Mouse (Mus musculus) CH12.LX (cell line): ENCODE data around the gene Esr1. TPM values are rescaled to one million over a fixed set of nuclear protein-coding genes. Genes with fewer than 3 reads are reported as not detected.

ENCODE experiments used
- DNase-seq: peaks from one replicate; pipeline ENCODE4 v3.0.0-alpha.2; 2013; ENCODE audit errors: extremely low read depth
- H3K27ac ChIP-seq: 2 replicates; pipeline ENCODE4 v1.5.1; 2012; ENCODE audit warnings: low read depth, mild to moderate bottlenecking, control low read depth, moderate library complexity; ENCODE audit not compliant: insufficient read depth
- H3K27me3 ChIP-seq: replicated peaks from 2 replicates; pipeline ENCODE3; 2012; ENCODE audit warnings: inconsistent platforms
- H3K36me3 ChIP-seq, 2 experiments: replicated peaks in 1 of 2; 2 replicates each; pipeline versions ENCODE3 to v1.6.1; 2012; ENCODE audit warnings: inconsistent platforms in 1 of 2, low read length in 1 of 2, mild to moderate bottlenecking in 1 of 2, mixed read lengths in 1 of 2, moderate library complexity in 1 of 2; ENCODE audit not compliant: control insufficient read depth in 1 of 2, insufficient read depth in 1 of 2
- H3K4me1 ChIP-seq, 2 experiments: 2 replicates each; pipeline ENCODE4 v1.6.1; 2012; ENCODE audit warnings: inconsistent platforms in 1 of 2, moderate library complexity in 1 of 2; ENCODE audit not compliant: insufficient read depth in 2 of 2, control insufficient read depth in 1 of 2
- H3K4me2 ChIP-seq: 2 replicates; pipeline ENCODE4 v1.6.1; 2012; ENCODE audit warnings: low read depth, mild to moderate bottlenecking, control low read depth; ENCODE audit not compliant: poor library complexity, insufficient read depth, severe bottlenecking
- H3K4me3 ChIP-seq, 3 experiments: fragments of 150-350 bp in 1 of 3; sonication (generic) in 1 of 3; replicated peaks in 1 of 3; 2 replicates each; pipeline versions ENCODE3 to v1.5.1; 2011 to 2012; ENCODE audit warnings: low read depth in 2 of 3, low read length in 2 of 3, mild to moderate bottlenecking in 2 of 3, moderate library complexity in 2 of 3, control low read depth in 1 of 3, improper control_type of control experiment in 1 of 3, inconsistent platforms in 1 of 3, mixed read lengths in 1 of 3; ENCODE audit not compliant: poor library complexity in 1 of 3
- H3K79me2 ChIP-seq: replicated peaks from 2 replicates; pipeline ENCODE4 v1.6.1; 2012; ENCODE audit warnings: mild to moderate bottlenecking, moderate library complexity; ENCODE audit not compliant: control insufficient read depth, poor library complexity, insufficient read depth, severe bottlenecking; ENCODE audit errors: extremely low read depth
- H3K9ac ChIP-seq: 2 replicates; pipeline ENCODE4 v1.6.1; 2012; ENCODE audit warnings: low read depth, mild to moderate bottlenecking, control low read depth, moderate library complexity; ENCODE audit not compliant: insufficient read depth
- H3K9me3 ChIP-seq: replicated peaks from 2 replicates; pipeline ENCODE3; 2012; ENCODE audit warnings: low read length, inconsistent platforms, mixed read lengths
- CHD1 ChIP-seq: IDR thresholded peaks from 2 replicates; pipeline ENCODE4 v1.6.1; 2012; ENCODE audit warnings: low read depth, low read length, improper control_type of control experiment, inconsistent platforms
- CTCF ChIP-seq, 2 experiments: IDR thresholded peaks in 1 of 2; conservative IDR thresholded peaks in 1 of 2; 2 replicates each; pipeline ENCODE4 v1.5.1; 2011 to 2012; ENCODE audit warnings: low read depth in 2 of 2, low read length in 2 of 2, improper control_type of control experiment in 1 of 2, inconsistent platforms in 1 of 2, mild to moderate bottlenecking in 1 of 2, moderate library complexity in 1 of 2
- GABPA ChIP-seq: IDR thresholded peaks from 2 replicates; pipeline ENCODE4 v1.6.1; 2012; ENCODE audit warnings: low read depth, low read length, improper control_type of control experiment, inconsistent platforms; ENCODE audit not compliant: insufficient replicate concordance
- IRF4 ChIP-seq: IDR thresholded peaks from 2 replicates; pipeline ENCODE4 v1.6.1; 2014; ENCODE audit warnings: low read depth, mild to moderate bottlenecking, inconsistent platforms, low read length, improper control_type of control experiment
- MAZ ChIP-seq: IDR thresholded peaks from 2 replicates; pipeline ENCODE4 v1.6.1; 2012; ENCODE audit warnings: low read depth, mild to moderate bottlenecking, inconsistent platforms, low read length, improper control_type of control experiment, moderate library complexity
- NRF1 ChIP-seq: IDR thresholded peaks from 2 replicates; pipeline ENCODE4 v1.6.1; 2014; ENCODE audit warnings: low read depth, mild to moderate bottlenecking, inconsistent platforms, low read length, improper control_type of control experiment, moderate library complexity
- PAX5 ChIP-seq: IDR thresholded peaks from 2 replicates; pipeline ENCODE4 v1.6.1; 2012; ENCODE audit warnings: low read length, inconsistent platforms, mixed read lengths
- POLR2A ChIP-seq: IDR thresholded peaks from 2 replicates; pipeline ENCODE4 v1.6.1; 2011; ENCODE audit warnings: low read depth, mild to moderate bottlenecking, improper control_type of control experiment, low read length
- RCOR1 ChIP-seq: conservative IDR thresholded peaks from 2 replicates; pipeline ENCODE4 v1.6.1; 2012; ENCODE audit warnings: low read depth, mild to moderate bottlenecking, inconsistent platforms, low read length, improper control_type of control experiment
- TCF12 ChIP-seq: IDR thresholded peaks from 2 replicates; pipeline ENCODE4 v1.6.1; 2014; ENCODE audit warnings: low read depth, mild to moderate bottlenecking, inconsistent platforms, low read length, improper control_type of control experiment
- USF1 ChIP-seq: IDR thresholded peaks from 2 replicates; pipeline ENCODE4 v1.6.1; 2014; ENCODE audit warnings: low read depth, mild to moderate bottlenecking, inconsistent platforms, low read length, improper control_type of control experiment
- ZC3H11A ChIP-seq: IDR thresholded peaks from 2 replicates; pipeline ENCODE4 v1.6.1; 2012; ENCODE audit warnings: low read depth, mild to moderate bottlenecking, inconsistent platforms, low read length, improper control_type of control experiment
- ZMIZ1 ChIP-seq: IDR thresholded peaks from 2 replicates; pipeline ENCODE4 v1.6.1; 2012; ENCODE audit warnings: low read depth, mild to moderate bottlenecking, inconsistent platforms, low read length, improper control_type of control experiment
- ZNF384 ChIP-seq: IDR thresholded peaks from 2 replicates; pipeline ENCODE4 v1.6.1; 2012; ENCODE audit warnings: low read depth, low read length, improper control_type of control experiment, inconsistent platforms
- dilution Hi-C: fragments of 300-500 bp; cut with MboI; formaldehyde crosslinking; loops from 2 replicates; pipeline ENCODE4 v1.14.3; 2020; ENCODE audit warnings: low sequenced_read_pairs; ENCODE audit not compliant: extremely low pct_unique_long_range_greater_than_20kb, extremely low pct_ligation_motif_present
- in situ Hi-C: fragments of 300-500 bp; cut with MboI; formaldehyde crosslinking; loops from 3 replicates; pipeline ENCODE4 v1.14.3; 2019; ENCODE audit warnings: low sequenced_read_pairs, low pct_ligation_motif_present, low pct_unique_long_range_greater_than_20kb, mixed read lengths
- polyA plus RNA-seq: library from polyadenylated mRNA; unstranded; fragments of >175 nt; gene quantifications from 2 replicates; pipeline ENCODE4 v1.2.1, GENCODE M21; 2012; ENCODE audit warnings: low read depth; ENCODE audit not compliant: insufficient read length
- total RNA-seq, 2 experiments: library from RNA; depleted of rRNA; stranded (reverse); fragments of 300-350 nt in 1 of 2; fragments of >200 nt in 1 of 2; gene quantifications; 2 replicates each; pipeline ENCODE4 v1.2.3; 2012 to 2014

Gene Esr1
- total and polyA plus RNA-seq, 3 experiments, result 0.63 to 1.0 (median 0.64) TPM

- dilution Hi-C loops, result no loop called here
- H3K36me3 ChIP-seq, result peaks cover 0 to 6% of the 10 kb centered on the region in 2 experiments
- no peak overlapping the region for H3K4me2 ChIP-seq
- H3K27ac ChIP-seq, result no peak overlapping the region
- no peak for TF ChIP-seq CTCF (conservative IDR thresholded peaks at IDR 0.05 in 1 of 2, IDR thresholded peaks at IDR 0.05 in 1 of 2; ENCODE audit: low read depth in 2 of 2, low read length in 2 of 2)
- in situ Hi-C loops, result no loop called here
- H3K9ac ChIP-seq, result no peak overlapping the region
- no peak for DNase-seq
- no peak overlapping the region for H3K4me3 ChIP-seq
- no peaks in the 10 kb centered on the region for H3K4me1 ChIP-seq
- H3K27me3 ChIP-seq, result no peaks in the 10 kb centered on the region
- no peaks in the 10 kb centered on the region for H3K9me3 ChIP-seq
- no peaks in the 10 kb centered on the region for H3K79me2 ChIP-seq
These were observed 100.9 kb downstream of the Esr1 start for GRCm38 (mm10) chr10:4712061-4712908.

GRCm38 (mm10) chr10:4713398-4713797 lies 102.0 kb downstream of the Esr1 start:
- H3K4me3 ChIP-seq, result no peak overlapping the region
- no peaks in the 10 kb centered on the region for H3K9me3 ChIP-seq
- dilution Hi-C loops (no loop called here), in situ Hi-C loops (no loop called here)
- H3K36me3 ChIP-seq, result peaks cover 0 to 6% of the 10 kb centered on the region in 2 experiments
- H3K9ac ChIP-seq, result no peak overlapping the region
- H3K27me3 ChIP-seq, result no peaks in the 10 kb centered on the region
- TF ChIP-seq ZMIZ1, result no peak
- no peak for TF ChIP-seq USF1
- TF ChIP-seq POLR2A, result no peak
- TF ChIP-seq RCOR1, result no peak
- TF ChIP-seq TCF12, result no peak
- no peak for TF ChIP-seq ZC3H11A
- no peak for TF ChIP-seq PAX5
- no peak for TF ChIP-seq MAZ
- TF ChIP-seq GABPA, result no peak
- no peak for TF ChIP-seq NRF1
- no peak for TF ChIP-seq ZNF384
- TF ChIP-seq IRF4, result no peak
- no peak for TF ChIP-seq CHD1
- TF ChIP-seq, all 38 proteins: peak for 0
- H3K4me1 ChIP-seq, result no peaks in the 10 kb centered on the region
- DNase-seq, result no peak
- H3K27ac ChIP-seq, result no peak overlapping the region
- no peaks in the 10 kb centered on the region for H3K79me2 ChIP-seq
- no peak overlapping the region for H3K4me2 ChIP-seq
